Mouse (Mus musculus): ENCODE results near the gene Mc1r.
"Not testable (repeated sequence)": the region's sequence is repeated elsewhere in the genome, so short reads cannot be mapped to it uniquely, and the experiment has no call there.

Gene Mc1r

GRCm38 (mm10) chr8:123430936-123431335 is 24.0 kb downstream of the Mc1r start:
- in situ Hi-C loops (cut with MboI, MseI) = not testable (repeated sequence)

GRCm38 (mm10) chr8:123431616-123432365 is 24.9 kb downstream of the Mc1r start:
- in situ Hi-C loops (cut with MboI, MseI) = no loop called here

- in situ Hi-C loops (cut with MboI, MseI) = no loop called here
Observed at GRCm38 (mm10) chr8:123432381-123432780, 25.5 kb downstream of the Mc1r start.

GRCm38 (mm10) chr8:123433241-123433974 is 26.5 kb downstream of the Mc1r start:
- in situ Hi-C loops (cut with MboI, MseI) = not testable (repeated sequence)

- in situ Hi-C loops (cut with MboI, MseI) = no loop called here
Observed at GRCm38 (mm10) chr8:123441788-123442187, 34.9 kb downstream of the Mc1r start.

- in situ Hi-C loops (cut with MboI, MseI) = no loop called here
Observed at GRCm38 (mm10) chr8:123442351-123442750, 35.4 kb downstream of the Mc1r start.

GRCm38 (mm10) chr8:123442871-123443575 is 36.1 kb downstream of the Mc1r start:
- in situ Hi-C loops (cut with MboI, MseI) = no loop called here

- in situ Hi-C loops (cut with MboI, MseI) = no loop called here
Observed at GRCm38 (mm10) chr8:123443576-123443921, 36.6 kb downstream of the Mc1r start.

- in situ Hi-C loops (cut with MboI, MseI) = no loop called here
Observed at GRCm38 (mm10) chr8:123444131-123444530, 37.2 kb downstream of the Mc1r start.

GRCm38 (mm10) chr8:123445981-123446380 is 39.1 kb downstream of the Mc1r start:
- in situ Hi-C loops (cut with MboI, MseI) = no loop called here

- in situ Hi-C loops (cut with MboI, MseI) = no loop called here
Observed at GRCm38 (mm10) chr8:123446799-123447198, 39.9 kb downstream of the Mc1r start.

- in situ Hi-C loops (cut with MboI, MseI) = loop anchor here (5.0 kb wide), 1 partner anchor 67 kb away; the partner anchor contains the start of genes Dbndd1 and Gas8
Observed at GRCm38 (mm10) chr8:123450783-123451182, 43.9 kb downstream of the Mc1r start.

- in situ Hi-C loops (cut with MboI, MseI) = loop anchor here (5.0 kb wide), 1 partner anchor 66 kb away; the partner anchor contains the start of genes Dbndd1 and Gas8
Observed at GRCm38 (mm10) chr8:123451747-123452146, 44.8 kb downstream of the Mc1r start.

GRCm38 (mm10) chr8:123452149-123452548 is 45.2 kb downstream of the Mc1r start:
- in situ Hi-C loops (cut with MboI, MseI) = loop anchor here (5.0 kb wide), 1 partner anchor 65 kb away; the partner anchor contains the start of genes Dbndd1 and Gas8

GRCm38 (mm10) chr8:123453291-123453690 is 46.4 kb downstream of the Mc1r start:
- in situ Hi-C loops (cut with MboI, MseI) = loop anchor here (5.0 kb wide), 1 partner anchor 64 kb away; the partner anchor contains the start of genes Dbndd1 and Gas8

GRCm38 (mm10) chr8:123453951-123454350 is 47.0 kb downstream of the Mc1r start:
- in situ Hi-C loops (cut with MboI, MseI) = loop anchor here (5.0 kb wide), 1 partner anchor 63 kb away; the partner anchor contains the start of genes Dbndd1 and Gas8

GRCm38 (mm10) chr8:123454559-123454958 is 47.7 kb downstream of the Mc1r start:
- in situ Hi-C loops (cut with MboI, MseI) = loop anchor here (5.0 kb wide), 1 partner anchor 63 kb away; the partner anchor contains the start of genes Dbndd1 and Gas8

Data from T-helper 2 cell (primary cell).